Mouse (Mus musculus): ENCODE measurements around the gene Igfbpl1. TPM values are rescaled to one million over a fixed set of nuclear protein-coding genes. Genes with fewer than 3 reads are reported as not detected.
A peak's percentile ranks its signal among the peaks of the same experiment; 100 is the strongest.

The Igfbpl1 gene
- polyA plus RNA-seq, 1 experiment: 0.38 TPM

- Histone ChIP-seq H3K27ac (ENCODE audit: insufficient read depth, low read length) (no peak overlapping the region), H3K4me1 (ENCODE audit: control insufficient read depth, insufficient read depth, low read length) (no peaks in the 10 kb centered on the region), H3K27me3 (ENCODE audit: control insufficient read depth, insufficient read depth, low read length) (no peaks in the 10 kb centered on the region; the same call in 1 of the 2 replicates), H3K4me3 (replicated peaks; ENCODE audit: insufficient read depth, low read depth, low read length) (no peak overlapping the region)
- TF ChIP-seq POLR2A (IDR thresholded peaks at IDR 0.05; ENCODE audit: borderline replicate concordance, insufficient read depth, low read length): no peak
- no peak for TF ChIP-seq CTCF (IDR thresholded peaks at IDR 0.05; ENCODE audit: borderline replicate concordance, insufficient read depth, low read depth, low read length)
- DNase-seq: peak in 1 of 2 experiments; percentile 17
- 31% methylated on average over 3 of the region's 3 CpGs for WGBS
Observed at GRCm38 (mm10) chr4:45851640-45852051, 24.9 kb upstream of the Igfbpl1 start.

- 62% methylated on average over 1 of the region's 1 CpGs for WGBS
- Histone ChIP-seq H3K4me3 (replicated peaks; ENCODE audit: insufficient read depth, low read depth, low read length) (no peak overlapping the region), H3K4me1 (ENCODE audit: control insufficient read depth, insufficient read depth, low read length) (no peaks in the 10 kb centered on the region), H3K27me3 (ENCODE audit: control insufficient read depth, insufficient read depth, low read length) (no peaks in the 10 kb centered on the region), H3K27ac (ENCODE audit: insufficient read depth, low read length) (no peak overlapping the region)
- TF ChIP-seq CTCF (IDR thresholded peaks at IDR 0.05; ENCODE audit: borderline replicate concordance, insufficient read depth, low read depth, low read length) (no peak), POLR2A (IDR thresholded peaks at IDR 0.05; ENCODE audit: borderline replicate concordance, insufficient read depth, low read length) (no peak)
- no peak for DNase-seq
Observed at GRCm38 (mm10) chr4:45849419-45849818, 22.7 kb upstream of the Igfbpl1 start.

- 43% methylated on average over 10 of the region's 10 CpGs for WGBS
- Histone ChIP-seq H3K27me3 (ENCODE audit: control insufficient read depth, insufficient read depth, low read length) (no peaks in the 10 kb centered on the region), H3K4me1 (ENCODE audit: control insufficient read depth, insufficient read depth, low read length) (no peaks in the 10 kb centered on the region), H3K27ac (ENCODE audit: insufficient read depth, low read length) (no peak overlapping the region), H3K4me3 (replicated peaks; ENCODE audit: insufficient read depth, low read depth, low read length) (no peak overlapping the region)
- TF ChIP-seq POLR2A (IDR thresholded peaks at IDR 0.05; ENCODE audit: borderline replicate concordance, insufficient read depth, low read length): no peak
- TF ChIP-seq CTCF (IDR thresholded peaks at IDR 0.05; ENCODE audit: borderline replicate concordance, insufficient read depth, low read depth, low read length): no peak
- DNase-seq: no peak
Observed at GRCm38 (mm10) chr4:45848825-45849156, 22.1 kb upstream of the Igfbpl1 start.

DNA sequence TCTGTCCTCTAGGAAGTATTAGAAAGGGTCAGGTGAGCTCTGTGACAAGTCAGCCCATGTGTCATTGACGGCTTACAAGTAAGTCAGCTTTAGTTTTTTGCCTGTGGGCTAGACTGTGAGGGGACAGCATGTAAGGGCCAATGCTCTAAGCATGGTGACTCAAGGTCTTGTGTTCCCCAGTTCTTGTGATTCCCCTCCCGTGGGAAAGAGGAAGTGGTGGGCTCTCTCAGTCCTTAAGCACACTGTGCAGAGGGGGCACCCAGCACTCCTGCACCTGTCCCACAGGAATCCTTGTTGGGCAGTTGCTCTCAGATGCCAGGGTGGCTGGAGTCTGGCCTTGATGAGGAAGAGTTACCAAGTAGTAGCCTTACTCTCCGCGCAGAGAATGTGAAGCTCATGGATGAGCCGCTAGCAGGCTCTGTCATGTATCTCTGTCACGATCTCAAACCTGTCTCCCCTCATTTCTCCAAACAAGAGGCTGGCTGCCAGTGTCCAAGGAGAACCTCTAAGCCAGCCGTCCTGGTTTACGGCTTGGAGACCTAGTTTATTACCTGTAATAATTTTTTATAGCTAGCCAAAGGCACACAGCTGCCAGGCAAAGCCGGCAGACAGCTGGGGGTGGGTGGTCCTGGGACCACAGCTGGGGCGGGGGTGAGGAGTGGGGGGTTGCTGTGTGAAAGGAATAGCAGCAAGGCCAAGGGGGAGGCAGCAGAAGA, 21.5 kb upstream of the Igfbpl1 start, which contains the start of gene Stra6l:
Stra6l (plus strand) TSS at position 556 of the 716 bp plus-strand sequence.
- Histone ChIP-seq H3K27ac (ENCODE audit: insufficient read depth, low read length) (no peak within 1 kb of the TSS), H3K27me3 (ENCODE audit: control insufficient read depth, insufficient read depth, low read length) (no peaks in the 10 kb centered on the region), H3K4me1 (ENCODE audit: control insufficient read depth, insufficient read depth, low read length) (no peaks in the 10 kb centered on the region), H3K4me3 (replicated peaks; ENCODE audit: insufficient read depth, low read depth, low read length) (no peak within 1 kb of the TSS)
- 72% methylated on average over 10 of the region's 10 CpGs for WGBS
- DNase-seq: no peak
- TF ChIP-seq CTCF (IDR thresholded peaks at IDR 0.05; ENCODE audit: borderline replicate concordance, insufficient read depth, low read depth, low read length) (no peak), POLR2A (IDR thresholded peaks at IDR 0.05; ENCODE audit: borderline replicate concordance, insufficient read depth, low read length) (no peak)

DNA sequence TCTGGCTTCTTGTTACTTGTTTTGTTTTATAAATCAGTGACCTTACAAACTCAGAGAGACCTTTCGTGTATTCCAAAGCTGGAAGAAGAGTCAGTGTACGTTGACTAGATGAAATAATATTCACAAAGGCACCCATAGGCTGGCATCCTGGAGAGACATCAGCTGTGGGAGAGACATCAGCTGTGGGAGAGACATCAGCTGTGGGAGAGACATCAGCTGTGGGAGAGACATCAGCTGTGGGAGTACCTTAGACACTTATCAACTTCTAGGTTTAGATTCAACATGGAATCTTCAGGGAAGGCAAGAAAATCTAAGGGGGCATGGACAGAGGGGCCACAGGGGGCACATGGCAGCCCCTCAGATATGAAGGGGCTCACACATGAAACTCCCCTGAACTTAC, 19.5 kb upstream of the Igfbpl1 start:
- no peaks in the 10 kb centered on the region for H3K4me1 ChIP-seq (ENCODE audit: control insufficient read depth, insufficient read depth, low read length)
- WGBS: 94% methylated on average over 2 of the region's 2 CpGs
- no peak overlapping the region for H3K27ac ChIP-seq (ENCODE audit: insufficient read depth, low read length)
- H3K27me3 ChIP-seq (ENCODE audit: control insufficient read depth, insufficient read depth, low read length): no peaks in the 10 kb centered on the region
- no peak for DNase-seq
- no peak overlapping the region for H3K4me3 ChIP-seq (replicated peaks; ENCODE audit: insufficient read depth, low read depth, low read length)
- TF ChIP-seq POLR2A (IDR thresholded peaks at IDR 0.05; ENCODE audit: borderline replicate concordance, insufficient read depth, low read length) (no peak), CTCF (IDR thresholded peaks at IDR 0.05; ENCODE audit: borderline replicate concordance, insufficient read depth, low read depth, low read length) (no peak)

GRCm38 (mm10) chr4:45844355-45844754, 17.6 kb upstream of the Igfbpl1 start:
- Histone ChIP-seq H3K27me3 (ENCODE audit: control insufficient read depth, insufficient read depth, low read length) (no peaks in the 10 kb centered on the region), H3K4me1 (ENCODE audit: control insufficient read depth, insufficient read depth, low read length) (no peaks in the 10 kb centered on the region), H3K4me3 (replicated peaks; ENCODE audit: insufficient read depth, low read depth, low read length) (no peak overlapping the region), H3K27ac (ENCODE audit: insufficient read depth, low read length) (no peak overlapping the region)
- TF ChIP-seq CTCF (IDR thresholded peaks at IDR 0.05; ENCODE audit: borderline replicate concordance, insufficient read depth, low read depth, low read length) (peak; percentile 50; the same call in 1 of the 2 replicates), POLR2A (IDR thresholded peaks at IDR 0.05; ENCODE audit: borderline replicate concordance, insufficient read depth, low read length) (no peak)
- peak in 1 of 2 experiments; percentile 23 for DNase-seq
- 37% methylated on average over 14 of the region's 14 CpGs for WGBS

DNA sequence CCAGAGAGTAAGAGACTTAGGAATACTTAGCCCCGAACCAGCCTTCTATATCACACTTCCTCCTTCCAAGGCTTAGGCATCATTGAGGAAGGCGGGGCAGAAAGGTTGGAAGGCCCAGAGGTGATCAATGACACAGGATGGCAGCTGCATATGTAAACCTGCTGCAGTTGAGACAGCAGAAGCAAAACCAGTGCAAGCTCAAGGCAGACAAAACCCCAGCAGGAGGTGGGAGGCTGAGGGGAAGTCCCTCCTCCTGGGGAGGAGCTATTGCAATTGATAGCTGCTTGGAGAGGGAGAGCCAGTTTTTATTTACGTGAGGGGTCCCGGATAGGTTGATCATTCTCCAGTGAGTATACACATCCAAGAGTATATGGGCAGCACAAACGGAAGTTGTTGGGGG, 6.7 kb upstream of the Igfbpl1 start:
- Histone ChIP-seq H3K4me3 (replicated peaks; ENCODE audit: insufficient read depth, low read depth, low read length) (no peak overlapping the region), H3K27ac (ENCODE audit: insufficient read depth, low read length) (no peak overlapping the region), H3K27me3 (ENCODE audit: control insufficient read depth, insufficient read depth, low read length) (no peaks in the 10 kb centered on the region; the same call in 1 of the 2 replicates), H3K4me1 (ENCODE audit: control insufficient read depth, insufficient read depth, low read length) (no peaks in the 10 kb centered on the region)
- TF ChIP-seq CTCF (IDR thresholded peaks at IDR 0.05; ENCODE audit: borderline replicate concordance, insufficient read depth, low read depth, low read length): no peak
- TF ChIP-seq POLR2A (IDR thresholded peaks at IDR 0.05; ENCODE audit: borderline replicate concordance, insufficient read depth, low read length): no peak
- no peak for DNase-seq
- WGBS: 59% methylated on average over 5 of the region's 5 CpGs

GRCm38 (mm10) chr4:45831996-45832395, 5.3 kb upstream of the Igfbpl1 start:
- Histone ChIP-seq H3K27me3 (ENCODE audit: control insufficient read depth, insufficient read depth, low read length) (no peaks in the 10 kb centered on the region; the same call in 1 of the 2 replicates), H3K4me3 (replicated peaks; ENCODE audit: insufficient read depth, low read depth, low read length) (no peak overlapping the region), H3K4me1 (ENCODE audit: control insufficient read depth, insufficient read depth, low read length) (no peaks in the 10 kb centered on the region), H3K27ac (ENCODE audit: insufficient read depth, low read length) (no peak overlapping the region)
- WGBS: 74% methylated on average over 7 of the region's 7 CpGs
- TF ChIP-seq CTCF (IDR thresholded peaks at IDR 0.05; ENCODE audit: borderline replicate concordance, insufficient read depth, low read depth, low read length): no peak
- no peak for TF ChIP-seq POLR2A (IDR thresholded peaks at IDR 0.05; ENCODE audit: borderline replicate concordance, insufficient read depth, low read length)
- DNase-seq: no peak

Data from cerebellum, adult 2 months (tissue).